Mouse (Mus musculus) CH12F3 (cell line): ENCODE data around the gene Asb10.

Experiments
- in situ Hi-C: fragments of 300-500 bp; cut with MboI; formaldehyde crosslinking; loops from 2 replicates; pipeline ENCODE4 v1.14.3; 2020; ENCODE audit warnings: low sequenced_read_pairs

The Asb10 gene

GRCm38 (mm10) chr5:24495019-24495418 lies 45.8 kb downstream of the Asb10 start:
- in situ Hi-C loops, result no loop called here

- in situ Hi-C loops, result no loop called here
These were observed 48.1 kb downstream of the Asb10 start for GRCm38 (mm10) chr5:24492546-24493285.

GRCm38 (mm10) chr5:24490413-24490920 lies 50.3 kb downstream of the Asb10 start:
- in situ Hi-C loops, result no loop called here

DNA sequence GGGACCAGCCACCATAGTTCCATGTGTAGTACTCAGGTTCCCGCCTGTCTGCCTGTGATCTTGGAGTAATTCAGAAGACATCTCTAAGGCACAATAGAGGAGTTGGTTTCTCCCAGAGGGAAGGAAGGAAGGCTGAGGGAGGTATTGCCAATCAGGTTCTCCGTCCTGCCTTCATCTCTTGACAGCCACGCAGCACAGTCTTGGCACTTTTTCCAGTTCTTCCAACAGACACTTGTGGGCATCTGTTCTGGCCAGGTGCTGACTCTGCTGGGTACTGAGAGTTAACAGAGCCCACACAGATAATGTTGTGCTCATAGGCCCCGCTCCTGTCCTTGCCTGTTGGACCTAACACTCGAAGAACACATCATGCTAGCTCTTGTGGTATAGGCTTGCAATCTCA lies 54.0 kb downstream of the Asb10 start:
- in situ Hi-C loops, result loop anchor here (5.0 kb wide), 1 partner anchor 36 kb away; no protein-coding TSS in a partner anchor

- in situ Hi-C loops, result loop anchor here (5.0 kb wide), 1 partner anchor 36 kb away; no protein-coding TSS in a partner anchor
These were observed 54.7 kb downstream of the Asb10 start for GRCm38 (mm10) chr5:24486097-24486496.

- in situ Hi-C loops, result loop anchor here (5.0 kb wide), 1 partner anchor 37 kb away; no protein-coding TSS in a partner anchor
These were observed 55.8 kb downstream of the Asb10 start for GRCm38 (mm10) chr5:24484963-24485362.

DNA sequence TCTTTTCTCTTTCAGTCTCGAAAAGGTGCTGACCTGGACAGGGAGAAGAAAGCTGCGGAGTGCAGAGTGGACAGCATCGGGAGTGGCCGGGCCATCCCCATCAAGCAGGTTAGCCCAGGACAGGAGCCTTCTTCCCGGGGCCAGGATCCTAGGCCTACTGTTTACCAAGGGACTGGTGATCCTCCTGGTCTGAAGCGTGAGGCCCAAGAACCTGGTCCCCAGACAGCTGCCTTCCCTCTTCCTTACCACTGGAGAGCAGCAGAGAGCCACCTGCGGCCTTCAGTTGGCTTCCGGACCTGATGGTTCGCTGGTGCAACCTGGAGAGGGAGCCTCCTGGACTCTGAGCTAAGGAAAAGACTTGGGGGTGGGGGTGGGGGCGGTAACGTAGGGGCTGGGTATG lies 57.5 kb downstream of the Asb10 start:
- in situ Hi-C loops, result no loop called here
